Mouse (Mus musculus): Measurements from ENCODE around the gene Ptcd3.
"Not testable (repeated sequence)": the region's sequence is repeated elsewhere in the genome, so short reads cannot be mapped to it uniquely, and the experiment has no call there.

Ptcd3 gene

DNA sequence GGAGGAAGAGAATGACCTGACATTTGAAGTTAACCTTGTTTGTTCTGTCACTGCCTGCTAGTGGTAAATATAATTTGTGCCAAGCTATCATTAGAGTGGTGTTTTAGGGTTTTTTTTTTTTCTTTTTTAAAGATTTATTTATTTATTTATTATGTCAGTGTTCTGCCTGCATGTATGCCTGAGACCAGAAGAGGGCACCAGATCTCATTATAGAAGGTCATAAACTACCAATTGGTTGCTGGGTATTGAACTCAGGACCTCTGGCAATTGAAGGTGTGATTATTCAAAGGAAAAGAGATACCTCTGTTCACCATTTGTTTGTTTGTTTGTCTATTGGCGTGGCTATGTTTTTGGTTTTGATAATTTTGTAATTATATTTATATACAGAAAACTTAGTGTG, 39.7 kb downstream of the Ptcd3 start:
- no peak for DNase-seq

DNA sequence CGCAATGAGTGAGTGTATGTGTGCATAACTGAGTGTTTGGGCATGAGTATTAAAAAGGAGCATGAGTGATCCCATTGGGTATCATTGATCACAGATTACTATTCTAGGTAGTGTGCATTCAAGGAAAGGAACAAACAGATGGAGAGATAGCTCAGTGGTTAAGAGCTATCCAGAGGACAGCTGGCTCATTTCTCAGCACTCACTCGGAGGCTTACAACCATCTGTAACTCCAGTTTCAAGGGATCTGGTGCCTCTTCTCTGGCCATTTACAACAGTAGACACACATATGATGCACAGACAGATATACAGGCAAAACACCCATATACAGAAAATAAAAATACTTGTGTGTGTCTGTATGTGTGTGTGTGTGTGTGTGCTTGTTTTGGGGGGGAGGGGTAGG, 40.8 kb downstream of the Ptcd3 start:
- DNase-seq: no peak

DNA sequence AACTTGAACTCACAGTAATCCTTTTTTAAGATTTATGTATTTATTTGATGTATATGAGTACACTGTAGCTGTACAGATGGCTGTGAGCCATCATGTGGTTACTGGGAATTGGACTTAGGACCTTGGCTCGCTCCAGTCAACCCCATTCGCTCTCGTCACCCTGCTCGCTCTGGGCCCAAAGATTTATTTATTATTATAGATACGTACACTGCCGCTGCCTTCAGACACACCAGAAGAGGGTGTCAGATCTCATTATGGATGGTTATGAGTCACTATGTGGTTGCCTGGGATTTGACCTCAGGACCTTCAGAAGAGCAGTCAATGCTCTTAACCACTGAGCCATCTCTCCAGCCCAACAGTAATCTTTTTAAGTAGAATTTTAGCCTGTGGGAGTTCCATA, 61.6 kb downstream of the Ptcd3 start:
- not testable (repeated sequence) for DNase-seq

DNA sequence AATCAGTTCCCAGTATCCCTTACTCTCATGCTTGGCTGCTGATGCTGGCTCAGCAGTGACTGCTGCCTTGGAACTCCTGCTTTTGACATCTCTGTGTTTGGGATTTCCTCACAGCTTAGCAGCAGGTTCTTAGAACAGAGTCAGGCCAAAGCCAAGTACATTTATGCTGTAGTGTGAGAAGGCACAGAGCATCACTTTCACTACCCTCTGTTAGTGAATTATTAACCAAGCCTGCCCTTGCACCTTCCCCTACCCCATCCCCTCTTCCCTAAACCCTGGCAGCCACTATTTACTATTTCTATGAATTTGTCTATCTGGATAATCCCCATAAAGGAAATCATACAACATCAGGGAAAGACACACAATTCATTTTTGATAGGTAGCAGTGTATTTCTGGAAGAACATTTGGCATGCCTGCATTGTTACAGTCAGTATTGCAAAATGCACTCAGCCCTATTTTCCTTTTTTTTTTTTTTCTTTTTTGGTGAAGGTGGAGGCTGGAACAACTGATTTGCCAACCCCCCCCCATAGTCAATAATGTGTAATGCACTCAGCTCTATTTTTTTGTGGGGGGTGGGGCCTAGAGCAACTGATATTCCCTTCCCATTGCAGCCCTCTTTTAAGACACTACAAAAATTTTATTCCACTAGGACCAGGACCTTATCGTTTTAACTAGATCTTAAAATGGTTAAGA, 67.8 kb downstream of the Ptcd3 start:
- DNase-seq: peak in 1 of 2 experiments; percentile 13

DNA sequence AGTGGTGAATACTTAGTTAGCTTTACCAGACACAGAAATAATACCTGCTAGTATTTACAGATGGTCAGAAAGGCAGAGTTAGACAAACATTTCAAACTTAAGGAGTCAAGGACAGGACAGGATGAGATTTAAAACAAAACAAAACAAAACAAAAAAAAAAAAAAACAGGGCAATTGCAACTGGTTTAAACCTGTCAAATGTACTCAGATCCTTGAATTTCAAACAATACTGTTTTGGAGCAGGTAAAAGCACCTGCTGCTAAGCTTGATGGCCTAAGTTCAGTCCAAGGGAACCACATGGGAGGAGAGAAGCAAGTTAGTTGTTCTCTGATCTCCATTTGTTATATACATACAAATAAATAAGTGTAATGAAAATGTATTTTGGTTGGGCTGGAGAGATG, 68.7 kb downstream of the Ptcd3 start:
- no peak for DNase-seq

DNA sequence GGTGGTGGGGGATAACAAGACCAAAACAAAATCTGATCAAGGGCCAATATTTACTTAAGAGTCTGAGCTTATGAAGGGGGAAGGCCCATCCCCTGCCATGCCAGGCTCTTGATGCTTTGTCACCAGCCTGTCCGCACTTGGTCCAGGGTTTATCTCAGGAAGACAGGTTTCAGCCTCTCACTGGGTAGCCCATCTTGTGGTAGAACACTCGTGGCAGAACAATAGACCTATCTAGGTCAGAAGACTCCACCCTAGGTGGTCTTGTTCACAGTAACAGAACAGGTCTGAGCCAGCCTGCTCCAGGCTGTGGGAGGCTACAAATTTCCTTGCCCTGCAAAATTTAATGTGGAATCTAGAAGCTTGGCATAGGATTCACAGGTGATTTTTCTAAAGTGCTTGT, 71.7 kb downstream of the Ptcd3 start:
- peak; percentile 14 to 16 for DNase-seq

DNA sequence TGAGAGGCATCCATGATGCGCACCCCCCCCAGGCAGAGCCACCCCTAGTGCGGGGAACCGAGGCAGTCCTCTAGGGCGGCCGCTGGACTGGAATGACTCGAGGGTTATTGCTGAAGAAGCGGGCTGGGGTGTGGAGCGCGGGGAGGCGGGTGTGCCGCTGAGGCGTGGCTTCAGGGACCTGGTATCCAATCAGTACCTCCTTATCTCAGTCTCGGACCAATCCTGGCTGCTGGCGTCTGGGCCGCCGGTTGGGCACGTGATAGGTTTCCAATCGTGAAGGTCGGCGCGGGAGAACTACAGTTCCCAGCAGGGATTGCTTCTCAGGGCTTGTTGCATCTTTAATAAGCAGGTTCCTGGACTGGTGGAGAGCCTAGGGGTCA, 77.0 kb downstream of the Ptcd3 start:
- DNase-seq: peak; percentile 93 to 95

DNA sequence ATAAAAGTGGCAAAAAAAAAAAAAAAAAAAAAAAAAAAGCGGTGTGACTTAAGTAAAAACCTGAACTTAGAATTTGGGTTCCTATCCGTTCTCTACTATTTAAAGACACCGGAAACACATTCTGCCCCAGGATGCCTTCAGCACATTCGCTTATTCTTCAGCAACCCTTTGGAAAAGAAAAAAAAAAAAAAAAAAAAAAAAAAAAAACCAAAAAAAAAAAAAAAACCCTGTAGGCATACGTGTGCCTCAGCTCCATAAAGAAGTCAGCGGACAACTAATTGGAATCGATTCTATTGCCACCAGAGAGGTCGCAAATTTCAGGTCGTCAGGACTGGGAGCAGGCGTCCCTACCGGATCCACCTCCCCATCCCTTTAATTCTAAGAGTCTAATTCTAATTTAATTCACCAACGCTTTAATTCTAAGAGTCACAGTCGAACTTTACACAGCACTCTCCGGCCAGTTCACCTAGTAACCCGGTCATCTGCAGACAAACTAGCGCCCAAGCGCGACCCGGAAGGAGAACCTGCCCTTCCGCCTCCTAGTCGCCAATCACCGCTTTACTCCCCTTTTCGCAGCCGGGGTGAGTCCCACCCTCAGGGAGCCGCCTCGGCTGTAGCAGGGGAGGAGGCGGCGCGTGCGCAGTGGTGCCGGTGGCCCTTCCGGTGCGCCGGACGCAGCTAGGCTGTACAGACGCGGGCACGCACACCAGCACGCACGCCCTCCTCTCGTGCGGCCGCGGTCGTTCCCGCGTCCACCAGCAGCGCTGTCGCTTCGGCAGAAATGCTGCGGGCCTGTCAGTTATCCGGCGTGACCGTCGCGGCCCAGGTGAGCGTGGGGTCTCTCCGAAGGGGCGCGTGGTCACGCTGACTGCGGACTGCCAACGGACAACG, 77.6 kb downstream of the Ptcd3 start, which contains the start of gene Immt:
Gene Immt (plus strand): TSS at position 642 of the 891 bp plus-strand sequence.
- DNase-seq: peak; percentile 97 to 99
